Mouse (Mus musculus) E14TG2a.4 (cell line): ENCODE measurements around the gene P2ry2.

ENCODE experiments used
- CTCF ChIP-seq: conservative IDR thresholded peaks from 2 replicates; pipeline ENCODE4 v1.5.1; 2014; ENCODE audit warnings: low read length
- NANOG ChIP-seq: IDR thresholded peaks from 2 replicates; pipeline ENCODE4 v1.6.1; 2014; ENCODE audit warnings: borderline replicate concordance, low read length, mixed read lengths
- POU5F1 ChIP-seq: IDR thresholded peaks from 2 replicates; pipeline ENCODE4 v1.6.1; 2014; ENCODE audit warnings: low read length, borderline replicate concordance

- TF ChIP-seq CTCF: no peak
- TF ChIP-seq NANOG: no peak
- no peak for TF ChIP-seq POU5F1
Measured at GRCm38 (mm10) chr7:100984452-100985395, 27.9 kb downstream of the P2ry2 start.
